Mouse (Mus musculus): ENCODE results near the gene Rita1. TPM values are rescaled to one million over a fixed set of nuclear protein-coding genes. Genes with fewer than 3 reads are reported as not detected.

Rita1 gene
- total and polyA plus RNA-seq, 3 experiments = 18.1 to 22.1 TPM; not detected in 1

DNA sequence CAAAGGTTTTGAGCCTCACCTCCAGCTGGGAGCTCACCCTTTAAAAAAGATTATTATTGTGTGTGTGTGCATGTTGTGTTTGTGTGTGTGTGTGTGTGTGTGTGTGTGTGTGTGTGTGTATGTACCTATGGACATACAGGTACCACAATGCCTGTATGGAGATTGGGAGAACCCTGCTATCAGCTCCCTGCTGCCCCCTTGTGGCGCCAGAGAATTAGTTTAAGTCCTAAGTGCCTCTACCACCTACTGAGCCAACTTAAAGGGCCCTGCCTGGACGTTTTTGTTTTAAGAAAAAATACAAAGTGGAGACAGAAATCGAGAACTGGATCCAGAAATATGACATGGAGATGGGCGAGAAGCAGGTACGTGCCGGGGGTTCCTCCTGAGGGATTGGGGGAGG lies 7.5 kb downstream of the Rita1 start:
- TF ChIP-seq SMC3 (IDR thresholded peaks at IDR 0.05; ENCODE audit: low read depth, low read length) (peak; percentile 84), SIN3A (IDR thresholded peaks at IDR 0.05; ENCODE audit: low read length) (peak; percentile 44), RCOR1 (IDR thresholded peaks at IDR 0.05; ENCODE audit: low read depth, low read length) (no peak), MAFK (IDR thresholded peaks at IDR 0.05; ENCODE audit: borderline replicate concordance, low read depth, low read length) (no peak), CTCF (IDR thresholded peaks at IDR 0.05 in 2 of 3, conservative IDR thresholded peaks at IDR 0.05 in 1 of 3; ENCODE audit: control insufficient read depth in 1 of 3, insufficient read depth in 1 of 3, low read depth in 2 of 3, low read length in 3 of 3, poor library complexity in 1 of 3, severe bottlenecking in 1 of 3) (peak; percentile 67 to 88 (median 83)), RAD21 (IDR thresholded peaks at IDR 0.05; ENCODE audit: low read depth, low read length) (peak; percentile 74), ZC3H11A (IDR thresholded peaks at IDR 0.05; ENCODE audit: low read depth, low read length) (peak; percentile 57), HCFC1 (IDR thresholded peaks at IDR 0.05; ENCODE audit: low read depth, low read length) (0 out of 2 replicates have a peak, but pooled peaks have one; percentile 25)
- Histone ChIP-seq H3K27ac (ENCODE audit: control insufficient read depth, low read depth, low read length) (peak overlapping the region; percentile 13), H3K9me3 (replicated peaks; ENCODE audit: insufficient read depth, low read length) (no peaks in the 10 kb centered on the region), H3K4me3 (ENCODE audit: control insufficient read depth in 1 of 2, insufficient read depth in 1 of 2, low read depth in 2 of 2, low read length in 2 of 2) (peak overlapping the region; percentile 63 to 66; a peak in 3 of 4 replicates), H3K36me3 (ENCODE audit: control insufficient read depth in 1 of 2, insufficient read depth in 2 of 2, low read length in 2 of 2) (peaks cover 0 to 4% of the 10 kb centered on the region in 2 experiments; a peak in 2 of 4 replicates), H3K79me2 (ENCODE audit: control insufficient read depth, insufficient read depth, low read length, poor library complexity) (no peaks in the 10 kb centered on the region), H3K27me3 (ENCODE audit: control insufficient read depth in 1 of 2, insufficient read depth in 2 of 2, low read length in 2 of 2) (no peaks in the 10 kb centered on the region), H3K4me1 (ENCODE audit: control insufficient read depth in 1 of 2, insufficient read depth in 2 of 2, low read length in 2 of 2) (peaks cover 9 to 12% of the 10 kb centered on the region in 2 experiments), H3K9ac (ENCODE audit: control insufficient read depth, low read depth, low read length, poor library complexity, severe bottlenecking) (peak overlapping the region; percentile 64)
- peak; percentile 88 for DNase-seq (ENCODE audit: low read depth, low spot score)

DNA sequence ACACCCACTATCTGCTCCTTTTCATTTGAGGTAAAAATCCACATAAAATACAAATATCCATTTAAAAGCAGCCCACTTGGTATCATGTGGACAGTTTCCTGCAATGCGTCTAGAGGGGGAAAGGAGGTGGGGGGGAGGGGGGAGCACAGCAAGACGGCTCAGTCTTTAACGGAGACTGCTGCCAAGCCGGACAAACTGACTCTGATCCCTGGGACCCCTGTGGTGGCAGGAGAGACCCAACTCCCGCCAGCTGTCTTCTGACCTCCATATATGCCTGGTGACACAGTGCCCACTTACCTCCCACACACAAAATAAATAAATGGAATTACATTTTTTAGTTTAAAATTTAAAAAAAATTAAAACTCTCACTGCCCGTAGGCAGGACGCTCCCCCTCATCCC lies 8.9 kb downstream of the Rita1 start:
- Histone ChIP-seq H3K27me3 (ENCODE audit: control insufficient read depth in 1 of 2, insufficient read depth in 2 of 2, low read length in 2 of 2) (no peaks in the 10 kb centered on the region), H3K9me3 (replicated peaks; ENCODE audit: insufficient read depth, low read length) (no peaks in the 10 kb centered on the region), H3K27ac (ENCODE audit: control insufficient read depth, low read depth, low read length) (no peak overlapping the region), H3K4me3 (ENCODE audit: control insufficient read depth in 1 of 2, insufficient read depth in 1 of 2, low read depth in 2 of 2, low read length in 2 of 2) (no peak overlapping the region), H3K4me1 (ENCODE audit: control insufficient read depth in 1 of 2, insufficient read depth in 2 of 2, low read length in 2 of 2) (peaks cover 17 to 24% of the 10 kb centered on the region in 2 experiments), H3K79me2 (ENCODE audit: control insufficient read depth, insufficient read depth, low read length, poor library complexity) (no peaks in the 10 kb centered on the region), H3K9ac (ENCODE audit: control insufficient read depth, low read depth, low read length, poor library complexity, severe bottlenecking) (no peak overlapping the region), H3K36me3 (ENCODE audit: control insufficient read depth in 1 of 2, insufficient read depth in 2 of 2, low read length in 2 of 2) (peaks cover 0 to 11% of the 10 kb centered on the region in 2 experiments; a peak in 2 of 4 replicates)
- DNase-seq (ENCODE audit: low read depth, low spot score) = no peak
- TF ChIP-seq POLR2A (IDR thresholded peaks at IDR 0.05; ENCODE audit: control insufficient read depth in 1 of 2, insufficient read depth in 1 of 2, low read depth in 1 of 2, low read length in 2 of 2, poor library complexity in 1 of 2) (no peak), ZNF384 (IDR thresholded peaks at IDR 0.05; ENCODE audit: low read depth, low read length) (no peak), ETS1 (IDR thresholded peaks at IDR 0.05; ENCODE audit: low read depth, low read length) (no peak), MXI1 (IDR thresholded peaks at IDR 0.05; ENCODE audit: low read depth, low read length) (no peak), POLR2AphosphoS5 (IDR thresholded peaks at IDR 0.05; ENCODE audit: borderline replicate concordance, low read depth, low read length) (no peak), ZMIZ1 (IDR thresholded peaks at IDR 0.05; ENCODE audit: low read depth, low read length) (no peak), BHLHE40 (IDR thresholded peaks at IDR 0.05; ENCODE audit: borderline replicate concordance, low read depth, low read length) (no peak), KAT2A (conservative IDR thresholded peaks at IDR 0.05; ENCODE audit: low read depth, low read length) (no peak), ZKSCAN1 (IDR thresholded peaks at IDR 0.05; ENCODE audit: low read depth, low read length) (no peak), CHD2 (IDR thresholded peaks at IDR 0.05; ENCODE audit: low read length) (no peak), SMC3 (IDR thresholded peaks at IDR 0.05; ENCODE audit: low read depth, low read length) (no peak), ELF1 (IDR thresholded peaks at IDR 0.05; ENCODE audit: low read depth, low read length) (no peak), USF2 (IDR thresholded peaks at IDR 0.05; ENCODE audit: borderline replicate concordance in 1 of 2, insufficient read depth in 1 of 2, low read depth in 1 of 2, low read length in 2 of 2) (no peak), TBP (IDR thresholded peaks at IDR 0.05; ENCODE audit: low read depth, low read length) (no peak), CTCF (IDR thresholded peaks at IDR 0.05 in 2 of 3, conservative IDR thresholded peaks at IDR 0.05 in 1 of 3; ENCODE audit: control insufficient read depth in 1 of 3, insufficient read depth in 1 of 3, low read depth in 2 of 3, low read length in 3 of 3, poor library complexity in 1 of 3, severe bottlenecking in 1 of 3) (no peak), GABPA (IDR thresholded peaks at IDR 0.05; ENCODE audit: low read depth, low read length) (no peak), TCF12 (IDR thresholded peaks at IDR 0.05; ENCODE audit: low read depth, low read length) (no peak)
